Mouse (Mus musculus) E14TG2a.4 (cell line): Measurements from ENCODE around the gene Tut1.

Experiments
- H3K27me3 ChIP-seq: 2 replicates; pipeline ENCODE4 v1.6.1; 2014; ENCODE audit warnings: low read length, control low read depth; ENCODE audit not compliant: insufficient read depth
- H3K36me3 ChIP-seq: 2 replicates; pipeline ENCODE4 v1.6.1; 2014; ENCODE audit warnings: low read length, control low read depth; ENCODE audit not compliant: insufficient read depth
- H3K4me1 ChIP-seq: replicated peaks from 2 replicates; pipeline ENCODE4 v1.6.1; 2014; ENCODE audit warnings: low read depth, low read length, control low read depth
- H3K4me3 ChIP-seq: replicated peaks from 2 replicates; pipeline ENCODE4 v1.5.1; 2014; ENCODE audit warnings: mild to moderate bottlenecking, low read length
- H3K9me3 ChIP-seq: 2 replicates; pipeline ENCODE4 v1.6.1; 2014; ENCODE audit warnings: low read length, control low read depth
- CTCF ChIP-seq: conservative IDR thresholded peaks from 2 replicates; pipeline ENCODE4 v1.5.1; 2014; ENCODE audit warnings: low read length
- NANOG ChIP-seq: IDR thresholded peaks from 2 replicates; pipeline ENCODE4 v1.6.1; 2014; ENCODE audit warnings: borderline replicate concordance, low read length, mixed read lengths
- POU5F1 ChIP-seq: IDR thresholded peaks from 2 replicates; pipeline ENCODE4 v1.6.1; 2014; ENCODE audit warnings: low read length, borderline replicate concordance

The Tut1 gene

DNA sequence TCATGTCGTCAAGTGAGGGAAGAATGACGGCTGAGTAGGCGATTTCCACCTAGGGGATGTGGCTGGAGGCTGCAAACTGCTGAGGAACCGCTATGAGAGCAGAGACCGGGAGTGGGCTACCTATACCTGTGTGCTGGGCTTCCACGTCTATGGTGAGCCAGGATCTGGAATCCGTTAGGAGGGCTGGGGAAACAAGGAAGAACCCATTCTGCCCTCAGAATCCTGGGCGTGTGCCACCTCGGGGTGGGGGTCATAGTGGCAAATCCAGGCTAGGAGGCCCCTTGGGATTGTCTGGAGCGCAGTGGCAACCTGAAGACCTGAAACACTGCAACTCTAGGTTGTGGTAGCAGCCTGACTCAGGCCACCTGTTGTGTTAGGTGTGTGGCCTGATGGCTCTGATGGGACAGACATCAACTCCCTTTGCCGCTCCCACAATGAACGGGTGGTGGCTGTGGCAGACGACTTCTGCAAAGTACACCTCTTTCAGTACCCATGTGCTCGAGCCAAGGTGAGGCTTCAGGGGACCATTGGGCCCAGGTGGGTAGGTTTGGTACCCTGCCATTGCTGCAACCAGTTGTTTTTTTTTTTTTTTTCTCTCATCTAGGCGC, 13.0 kb upstream of the Tut1 start:
- Histone ChIP-seq H3K27me3 (no peaks in the 10 kb centered on the region), H3K36me3 (peaks cover 53% of the 10 kb centered on the region), H3K4me3 (peak overlapping the region; percentile 97), H3K4me1 (peaks cover 76% of the 10 kb centered on the region), H3K9me3 (no peaks in the 10 kb centered on the region)
- TF ChIP-seq POU5F1 (no peak), NANOG (peak; percentile 79)

DNA sequence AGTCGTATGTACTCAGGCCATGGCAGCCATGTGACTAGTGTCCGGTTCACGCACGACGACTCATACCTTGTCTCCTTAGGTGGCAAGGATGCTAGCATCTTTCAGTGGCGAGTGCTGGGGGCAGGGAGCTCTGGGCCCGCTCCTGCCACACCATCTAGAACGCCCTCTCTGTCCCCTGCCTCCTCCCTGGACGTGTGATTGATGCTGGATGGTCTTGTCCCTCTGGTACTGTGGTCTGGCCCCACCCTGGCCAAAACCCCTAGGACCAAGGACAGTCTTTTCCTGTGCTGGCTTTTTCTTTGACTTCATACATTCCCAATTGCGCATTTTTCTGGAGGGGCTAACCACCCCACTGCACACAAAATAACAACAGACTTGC, 12.5 kb upstream of the Tut1 start:
- Histone ChIP-seq H3K36me3 (peaks cover 56% of the 10 kb centered on the region), H3K4me1 (peaks cover 79% of the 10 kb centered on the region), H3K27me3 (no peaks in the 10 kb centered on the region), H3K4me3 (peak overlapping the region; percentile 97), H3K9me3 (no peaks in the 10 kb centered on the region)
- no peak for TF ChIP-seq CTCF

DNA sequence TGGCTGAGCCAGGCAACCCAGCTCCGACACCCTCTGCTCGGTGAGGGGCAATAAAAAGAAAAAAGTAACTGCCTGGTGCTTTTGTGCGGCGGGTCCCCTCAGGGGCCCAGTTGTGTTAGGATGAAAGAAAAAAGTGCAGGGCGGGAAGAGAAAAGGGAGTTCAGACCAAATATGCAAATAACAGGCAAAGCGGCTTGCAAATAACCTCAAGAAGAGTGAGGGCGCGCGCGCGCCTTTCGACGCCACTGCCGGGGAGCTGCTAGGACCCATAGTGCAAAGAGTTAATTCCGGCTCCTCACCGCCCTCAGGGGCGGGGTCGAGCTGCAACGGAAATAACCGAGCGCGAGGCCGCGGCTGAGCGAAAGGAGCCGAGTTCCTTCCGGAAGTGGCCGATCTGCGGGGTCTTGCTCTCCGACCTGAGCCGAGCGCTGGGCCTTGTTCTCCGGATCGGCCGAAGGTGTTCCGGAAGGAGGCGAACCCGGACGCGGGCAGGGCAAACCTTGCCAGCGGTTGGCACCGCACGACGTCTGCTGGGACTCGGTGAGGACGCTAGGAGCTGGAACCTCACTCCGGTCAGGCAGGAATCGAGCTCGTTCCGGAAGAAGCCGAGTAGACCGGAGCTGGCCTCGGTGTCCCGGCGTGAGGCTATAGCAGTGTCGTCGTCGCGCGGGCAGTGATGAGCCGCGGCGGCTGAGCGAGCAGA, 12.0 kb upstream of the Tut1 start, which contains the start of gene Mta2:
Mta2 (plus strand) TSS at position 361 of the 703 bp plus-strand sequence.
- Histone ChIP-seq H3K27me3 (no peaks in the 10 kb centered on the region), H3K4me1 (peaks cover 74% of the 10 kb centered on the region), H3K4me3 (peak within 1 kb of the TSS; percentile 97), H3K36me3 (peaks cover 57% of the 10 kb centered on the region), H3K9me3 (no peaks in the 10 kb centered on the region)
- TF ChIP-seq CTCF = no peak
- TF ChIP-seq NANOG = no peak
- TF ChIP-seq POU5F1 = no peak

DNA sequence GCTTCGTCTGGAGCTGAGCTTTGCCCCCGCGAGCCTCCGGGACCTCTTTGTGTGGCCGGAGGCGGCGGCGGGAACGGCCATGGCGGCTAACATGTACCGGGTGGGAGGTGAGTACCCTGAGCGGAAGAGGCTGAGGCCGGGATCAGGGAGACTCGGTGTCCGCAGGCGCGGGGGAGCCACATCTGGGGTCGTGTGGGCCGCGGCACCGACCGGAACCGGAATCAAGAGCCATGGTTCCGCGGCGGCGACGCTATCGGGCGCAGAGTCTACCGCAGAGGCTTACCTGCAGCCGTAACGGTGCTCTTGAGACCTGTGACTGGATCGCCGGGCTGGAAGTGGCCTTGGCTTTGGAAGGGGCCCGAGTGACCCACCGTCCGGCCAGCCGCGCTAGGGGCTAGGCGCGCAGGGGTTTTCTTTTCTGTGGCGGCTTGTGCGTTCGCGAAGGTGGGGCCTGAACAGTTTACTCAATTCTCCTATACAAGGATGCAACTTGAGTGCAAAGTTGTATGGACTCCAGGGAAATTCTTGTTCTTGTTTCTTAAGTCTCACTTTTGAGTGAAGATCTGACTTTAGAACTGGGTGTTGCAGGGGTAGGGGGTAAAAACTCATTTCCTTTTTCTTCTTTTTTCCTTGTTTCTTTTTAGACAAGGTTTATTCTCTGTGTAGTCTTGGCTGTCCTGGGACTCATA, 11.2 kb upstream of the Tut1 start:
- peaks cover 59% of the 10 kb centered on the region for H3K36me3 ChIP-seq
- H3K9me3 ChIP-seq = no peaks in the 10 kb centered on the region
- TF ChIP-seq POU5F1 = no peak
- no peak for TF ChIP-seq CTCF
- no peak for TF ChIP-seq NANOG
- H3K4me1 ChIP-seq = peaks cover 66% of the 10 kb centered on the region
- no peaks in the 10 kb centered on the region for H3K27me3 ChIP-seq
- peak overlapping the region; percentile 97 for H3K4me3 ChIP-seq

DNA sequence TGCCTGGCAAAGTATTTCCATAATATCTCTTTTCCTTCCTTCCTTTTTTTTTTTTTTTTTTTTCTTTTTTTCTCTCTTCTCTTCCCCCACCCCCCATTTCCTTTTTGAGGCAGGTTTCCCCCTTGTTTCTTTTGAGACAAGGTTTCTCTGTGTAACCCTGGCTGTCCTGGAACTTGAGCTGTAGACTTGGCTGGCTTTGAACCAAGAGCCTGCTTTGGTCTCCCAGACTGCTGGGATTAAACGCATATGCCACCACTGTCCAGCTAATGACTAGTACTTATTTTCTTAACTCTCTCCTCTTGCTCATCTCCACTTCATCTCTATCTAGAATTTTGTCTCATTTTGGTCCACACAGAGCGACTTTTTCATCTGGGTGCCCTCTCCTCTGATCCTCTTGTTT, 10.6 kb upstream of the Tut1 start:
- peaks cover 64% of the 10 kb centered on the region for H3K4me1 ChIP-seq
- peaks cover 60% of the 10 kb centered on the region for H3K36me3 ChIP-seq
- peak overlapping the region; percentile 97 for H3K4me3 ChIP-seq
- no peaks in the 10 kb centered on the region for H3K9me3 ChIP-seq
- TF ChIP-seq POU5F1 (no peak), CTCF (no peak), NANOG (no peak)
- H3K27me3 ChIP-seq = no peaks in the 10 kb centered on the region

DNA sequence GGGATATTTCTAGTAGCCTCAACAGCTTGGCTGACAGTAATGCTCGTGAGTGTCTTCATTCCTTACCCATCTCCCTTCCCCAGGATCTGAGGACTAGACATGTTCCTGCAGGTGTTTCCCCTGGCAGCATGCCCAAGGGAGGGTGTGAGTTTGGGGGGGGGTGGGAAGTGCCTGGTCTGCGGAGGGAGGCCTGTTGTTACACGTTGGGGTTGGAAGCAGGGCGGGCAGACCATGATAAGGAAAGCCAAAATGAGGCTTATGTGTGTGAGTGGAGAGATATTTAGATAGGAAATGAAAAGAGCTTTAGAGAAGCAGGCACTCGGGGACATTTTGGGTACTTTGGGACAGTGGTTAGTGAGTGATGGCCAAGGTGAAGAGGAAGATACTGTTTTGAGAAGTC, 9.6 kb upstream of the Tut1 start:
- Histone ChIP-seq H3K27me3 (no peaks in the 10 kb centered on the region), H3K4me1 (peaks cover 60% of the 10 kb centered on the region), H3K9me3 (no peaks in the 10 kb centered on the region), H3K4me3 (peak overlapping the region; percentile 97), H3K36me3 (peaks cover 61% of the 10 kb centered on the region)
- TF ChIP-seq NANOG (no peak), POU5F1 (no peak)

DNA sequence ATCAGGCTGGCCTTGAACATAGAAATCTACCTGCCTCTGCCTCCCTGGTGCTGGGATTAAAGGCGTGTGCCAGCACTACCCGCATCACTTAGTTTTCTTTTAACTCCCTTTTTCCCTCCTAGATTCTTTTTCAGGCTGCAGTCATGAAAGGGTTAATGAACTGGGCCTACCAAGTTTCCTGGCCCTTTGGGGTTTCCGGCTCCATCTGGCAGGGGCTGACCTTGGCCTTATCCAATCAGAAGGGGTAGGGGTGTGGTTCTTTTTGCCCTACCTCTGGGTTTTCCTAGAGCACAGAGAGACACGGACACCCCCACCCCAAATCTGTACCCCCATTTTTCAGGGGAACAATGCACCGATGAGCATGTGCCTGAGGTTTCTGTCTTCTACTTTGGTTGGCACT, 8.9 kb upstream of the Tut1 start:
- H3K36me3 ChIP-seq = peaks cover 66% of the 10 kb centered on the region
- peak overlapping the region; percentile 97 for H3K4me3 ChIP-seq
- no peaks in the 10 kb centered on the region for H3K9me3 ChIP-seq
- no peaks in the 10 kb centered on the region for H3K27me3 ChIP-seq
- peaks cover 54% of the 10 kb centered on the region for H3K4me1 ChIP-seq
- TF ChIP-seq CTCF = no peak
- TF ChIP-seq NANOG = no peak
- no peak for TF ChIP-seq POU5F1

DNA sequence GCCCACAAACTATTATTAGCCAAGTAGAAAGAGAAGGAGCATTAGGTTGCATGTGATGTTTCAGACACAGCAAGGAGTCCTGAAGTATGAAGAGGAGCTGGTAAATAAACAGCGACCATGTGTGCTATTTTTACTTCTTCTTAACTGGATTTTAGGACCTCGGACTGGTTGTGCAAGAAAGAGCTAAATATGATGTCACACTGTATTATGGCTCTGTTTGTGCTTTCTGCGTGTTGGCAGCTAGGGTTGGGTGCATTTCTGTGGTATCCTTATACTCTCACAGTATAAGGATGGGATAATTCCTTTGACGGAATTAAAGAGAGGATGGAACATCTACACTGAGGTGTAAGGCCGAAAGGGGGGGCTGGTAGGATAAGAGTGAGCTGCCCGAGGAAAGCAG, 8.4 kb upstream of the Tut1 start:
- TF ChIP-seq NANOG (no peak), POU5F1 (no peak), CTCF (no peak)
- no peaks in the 10 kb centered on the region for H3K9me3 ChIP-seq
- no peaks in the 10 kb centered on the region for H3K27me3 ChIP-seq
- peak overlapping the region; percentile 97 for H3K4me3 ChIP-seq
- peaks cover 49% of the 10 kb centered on the region for H3K4me1 ChIP-seq
- H3K36me3 ChIP-seq = peaks cover 71% of the 10 kb centered on the region

DNA sequence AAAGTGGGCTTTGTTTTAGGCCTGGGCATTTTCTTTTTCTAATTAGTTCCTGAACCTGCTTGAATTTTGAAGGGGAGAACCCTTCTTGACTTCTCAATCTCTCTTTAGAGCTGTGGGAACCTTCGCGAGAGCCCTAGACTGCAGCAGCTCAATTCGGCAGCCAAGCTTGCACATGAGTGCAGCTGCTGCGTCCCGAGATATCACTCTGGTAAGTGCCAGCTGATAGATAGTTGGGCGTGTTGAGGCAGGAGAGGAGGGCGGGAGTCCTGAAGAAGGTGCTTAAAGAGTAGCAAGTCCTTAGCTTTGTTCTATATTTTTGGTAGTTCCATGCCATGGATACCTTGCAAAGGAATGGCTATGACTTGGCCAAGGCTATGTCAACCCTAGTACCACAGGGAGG, 6.7 kb upstream of the Tut1 start:
- peaks cover 87% of the 10 kb centered on the region for H3K36me3 ChIP-seq
- H3K4me3 ChIP-seq = no peak overlapping the region
- H3K27me3 ChIP-seq = no peaks in the 10 kb centered on the region
- TF ChIP-seq POU5F1 = no peak
- no peak for TF ChIP-seq CTCF
- TF ChIP-seq NANOG = no peak
- peaks cover 42% of the 10 kb centered on the region for H3K4me1 ChIP-seq
- H3K9me3 ChIP-seq = no peaks in the 10 kb centered on the region
